Mouse (Mus musculus): ENCODE data around the gene Lysmd4. TPM values are rescaled to one million over a fixed set of nuclear protein-coding genes. Genes with fewer than 3 reads are reported as not detected.
"Not testable (repeated sequence)": the region's sequence is repeated elsewhere in the genome, so short reads cannot be mapped to it uniquely, and the experiment has no call there.

Gene Lysmd4
- polyA plus RNA-seq, 1 experiment: 10.6 TPM

- TF ChIP-seq POLR2A (IDR thresholded peaks at IDR 0.05; ENCODE audit: low read depth, low read length) (no peak), CTCF (IDR thresholded peaks at IDR 0.05; ENCODE audit: borderline replicate concordance, insufficient read depth, low read length) (no peak)
- H3K4me3 ChIP-seq (ENCODE audit: insufficient read depth, low read length): no peak overlapping the region
- 0 out of 2 replicates have a peak overlapping the region, but pooled peaks have one; percentile 47 for H3K27ac ChIP-seq (ENCODE audit: insufficient read depth, low read length)
- no peaks in the 10 kb centered on the region for H3K4me1 ChIP-seq (ENCODE audit: control insufficient read depth, insufficient read depth, low read length)
These were observed 21.5 kb downstream of the Lysmd4 start for GRCm38 (mm10) chr7:67243894-67244282.

GRCm38 (mm10) chr7:67245255-67245654, 22.9 kb downstream of the Lysmd4 start:
- Histone ChIP-seq H3K4me1 (ENCODE audit: control insufficient read depth, insufficient read depth, low read length) (no peaks in the 10 kb centered on the region), H3K4me3 (ENCODE audit: insufficient read depth, low read length) (no peak overlapping the region), H3K27ac (ENCODE audit: insufficient read depth, low read length) (no peak overlapping the region)
- no peak for TF ChIP-seq POLR2A (IDR thresholded peaks at IDR 0.05; ENCODE audit: low read depth, low read length)
- TF ChIP-seq CTCF (IDR thresholded peaks at IDR 0.05; ENCODE audit: borderline replicate concordance, insufficient read depth, low read length): no peak

- TF ChIP-seq POLR2A (IDR thresholded peaks at IDR 0.05; ENCODE audit: low read depth, low read length) (no peak), CTCF (IDR thresholded peaks at IDR 0.05; ENCODE audit: borderline replicate concordance, insufficient read depth, low read length) (no peak)
- Histone ChIP-seq H3K27ac (ENCODE audit: insufficient read depth, low read length) (no peak overlapping the region), H3K4me3 (ENCODE audit: insufficient read depth, low read length) (no peak overlapping the region), H3K4me1 (ENCODE audit: control insufficient read depth, insufficient read depth, low read length) (no peaks in the 10 kb centered on the region)
These were observed 23.7 kb downstream of the Lysmd4 start for GRCm38 (mm10) chr7:67246067-67246466.

- Histone ChIP-seq H3K4me1 (ENCODE audit: control insufficient read depth, insufficient read depth, low read length) (no peaks in the 10 kb centered on the region), H3K27ac (ENCODE audit: insufficient read depth, low read length) (no peak overlapping the region), H3K4me3 (ENCODE audit: insufficient read depth, low read length) (no peak overlapping the region)
- TF ChIP-seq CTCF (IDR thresholded peaks at IDR 0.05; ENCODE audit: borderline replicate concordance, insufficient read depth, low read length): no peak
- TF ChIP-seq POLR2A (IDR thresholded peaks at IDR 0.05; ENCODE audit: low read depth, low read length): no peak
These were observed 37.7 kb downstream of the Lysmd4 start for GRCm38 (mm10) chr7:67259828-67260563.

- H3K4me3 ChIP-seq (ENCODE audit: insufficient read depth, low read length); H3K4me1 ChIP-seq (ENCODE audit: control insufficient read depth, insufficient read depth, low read length); H3K27ac ChIP-seq (ENCODE audit: insufficient read depth, low read length): not testable (repeated sequence)
These were observed 48.1 kb downstream of the Lysmd4 start for GRCm38 (mm10) chr7:67270447-67270846.

- no peak overlapping the region for H3K4me3 ChIP-seq (ENCODE audit: insufficient read depth, low read length)
- no peak overlapping the region for H3K27ac ChIP-seq (ENCODE audit: insufficient read depth, low read length)
- TF ChIP-seq CTCF (IDR thresholded peaks at IDR 0.05; ENCODE audit: borderline replicate concordance, insufficient read depth, low read length): no peak
- TF ChIP-seq POLR2A (IDR thresholded peaks at IDR 0.05; ENCODE audit: low read depth, low read length): no peak
- no peaks in the 10 kb centered on the region for H3K4me1 ChIP-seq (ENCODE audit: control insufficient read depth, insufficient read depth, low read length)
These were observed 61.2 kb downstream of the Lysmd4 start for GRCm38 (mm10) chr7:67283581-67283980.

- Histone ChIP-seq H3K4me3 (ENCODE audit: insufficient read depth, low read length) (no peak overlapping the region), H3K27ac (ENCODE audit: insufficient read depth, low read length) (peak overlapping the region; percentile 29; the same call in 1 of the 2 replicates), H3K4me1 (ENCODE audit: control insufficient read depth, insufficient read depth, low read length) (no peaks in the 10 kb centered on the region)
- TF ChIP-seq CTCF (IDR thresholded peaks at IDR 0.05; ENCODE audit: borderline replicate concordance, insufficient read depth, low read length) (no peak), POLR2A (IDR thresholded peaks at IDR 0.05; ENCODE audit: low read depth, low read length) (no peak)
These were observed 65.1 kb downstream of the Lysmd4 start for GRCm38 (mm10) chr7:67287456-67287855.

GRCm38 (mm10) chr7:67291356-67291755, 69.0 kb downstream of the Lysmd4 start:
- Histone ChIP-seq H3K4me1 (ENCODE audit: control insufficient read depth, insufficient read depth, low read length) (no peaks in the 10 kb centered on the region), H3K4me3 (ENCODE audit: insufficient read depth, low read length) (no peak overlapping the region), H3K27ac (ENCODE audit: insufficient read depth, low read length) (no peak overlapping the region)
- TF ChIP-seq CTCF (IDR thresholded peaks at IDR 0.05; ENCODE audit: borderline replicate concordance, insufficient read depth, low read length) (no peak), POLR2A (IDR thresholded peaks at IDR 0.05; ENCODE audit: low read depth, low read length) (no peak)

GRCm38 (mm10) chr7:67296419-67296818, 74.1 kb downstream of the Lysmd4 start:
- Histone ChIP-seq H3K4me3 (ENCODE audit: insufficient read depth, low read length) (no peak overlapping the region), H3K4me1 (ENCODE audit: control insufficient read depth, insufficient read depth, low read length) (no peaks in the 10 kb centered on the region), H3K27ac (ENCODE audit: insufficient read depth, low read length) (no peak overlapping the region)
- TF ChIP-seq CTCF (IDR thresholded peaks at IDR 0.05; ENCODE audit: borderline replicate concordance, insufficient read depth, low read length) (no peak), POLR2A (IDR thresholded peaks at IDR 0.05; ENCODE audit: low read depth, low read length) (no peak)

GRCm38 (mm10) chr7:67304937-67305336, 82.6 kb downstream of the Lysmd4 start:
- Histone ChIP-seq H3K4me1 (ENCODE audit: control insufficient read depth, insufficient read depth, low read length) (no peaks in the 10 kb centered on the region), H3K4me3 (ENCODE audit: insufficient read depth, low read length) (no peak overlapping the region), H3K27ac (ENCODE audit: insufficient read depth, low read length) (no peak overlapping the region)
- no peak for TF ChIP-seq CTCF (IDR thresholded peaks at IDR 0.05; ENCODE audit: borderline replicate concordance, insufficient read depth, low read length)
- TF ChIP-seq POLR2A (IDR thresholded peaks at IDR 0.05; ENCODE audit: low read depth, low read length): no peak

Measured in embryonic fibroblast, embryonic 13.5 days (primary cell).